Mouse (Mus musculus): ENCODE results near the gene Slc27a3.

- TF ChIP-seq CTCF (IDR thresholded peaks at IDR 0.05; ENCODE audit: control insufficient read depth, insufficient read depth, low read length) (no peak), POLR2A (IDR thresholded peaks at IDR 0.05; ENCODE audit: borderline replicate concordance, control insufficient read depth, low read depth, low read length) (no peak)
Measured at GRCm38 (mm10) chr3:90391004-90391403, 1.3 kb upstream of the Slc27a3 start.

Data from bone marrow, adult 2 months (tissue).